Mouse (Mus musculus): ENCODE measurements around the gene Mall. TPM values are rescaled to one million over a fixed set of nuclear protein-coding genes. Genes with fewer than 3 reads are reported as not detected.

Gene Mall
- polyA plus RNA-seq, 1 experiment from 2014 or later = 3.5 TPM

DNA sequence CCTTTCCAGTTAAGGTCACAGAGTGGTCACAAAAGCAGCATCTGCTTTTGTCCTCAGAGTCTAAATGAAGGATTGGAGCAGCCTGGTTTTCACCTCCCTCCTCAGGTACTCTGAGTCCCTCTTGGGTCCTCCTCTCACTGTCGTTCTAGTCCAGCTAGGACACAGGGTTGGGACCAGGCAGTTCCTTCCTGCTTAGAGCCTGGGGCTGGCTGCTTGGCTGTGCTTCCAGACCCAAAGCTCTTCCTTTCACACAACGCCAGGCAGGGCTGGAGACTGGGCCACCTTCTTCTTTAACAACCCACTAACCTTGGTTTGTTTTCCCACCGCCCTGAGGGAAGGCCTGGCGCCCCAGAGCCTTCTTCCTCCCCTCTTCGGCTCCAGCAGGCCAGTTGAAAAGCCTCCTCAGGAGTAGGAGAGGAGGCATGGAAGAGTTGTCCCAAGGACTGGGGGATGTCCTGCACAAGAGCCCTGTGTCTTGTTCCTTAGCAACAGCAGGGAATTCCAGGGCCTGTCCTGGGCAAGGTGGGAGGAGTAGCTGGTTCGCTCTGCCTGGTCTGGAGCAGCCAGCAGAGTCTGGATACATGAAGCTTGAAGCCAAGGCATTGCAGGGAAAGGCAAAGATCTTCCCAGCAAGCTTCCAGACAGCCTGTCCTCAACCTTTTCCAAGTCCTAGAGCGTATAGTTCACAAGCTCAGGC is 717 bp upstream of the Mall start:
- H3K9ac ChIP-seq = no peak overlapping the region
- no peaks in the 10 kb centered on the region for H3K9me3 ChIP-seq (ENCODE audit: low read depth, low read length)
- TF ChIP-seq CTCF (IDR thresholded peaks at IDR 0.05; ENCODE audit: low read depth) = no peak
- no peak overlapping the region for H3K27ac ChIP-seq (ENCODE audit: low read depth)
- no peak overlapping the region for H3K4me3 ChIP-seq (ENCODE audit: low read depth, low read length)
- WGBS = 55% methylated on average over 7 of the region's 7 CpGs
- H3K27me3 ChIP-seq (ENCODE audit: insufficient read depth, low read length) = peaks cover 7% of the 10 kb centered on the region; the same call in 1 of the 2 replicates
- DNase-seq (no peak), ATAC-seq (ENCODE audit: insufficient read depth) (peak; percentile 49; the same call in 1 of the 2 replicates)
- peak overlapping the region; percentile 56; the same call in 1 of the 2 replicates for H3K4me2 ChIP-seq
- no peaks in the 10 kb centered on the region for H3K36me3 ChIP-seq (ENCODE audit: insufficient read depth)
- no peaks in the 10 kb centered on the region for H3K4me1 ChIP-seq (ENCODE audit: insufficient read depth)

GRCm38 (mm10) chr2:127728661-127729450 is 876 bp downstream of the Mall start:
- WGBS = 40% methylated on average over 15 of the region's 15 CpGs
- H3K27ac ChIP-seq (ENCODE audit: low read depth) = peak overlapping the region; percentile 8; the same call in 1 of the 2 replicates
- no peaks in the 10 kb centered on the region for H3K36me3 ChIP-seq (ENCODE audit: insufficient read depth)
- no peak for ATAC-seq (ENCODE audit: insufficient read depth)
- H3K4me1 ChIP-seq (ENCODE audit: insufficient read depth) = no peaks in the 10 kb centered on the region
- DNase-seq = no peak
- peaks cover 7% of the 10 kb centered on the region; the same call in 1 of the 2 replicates for H3K27me3 ChIP-seq (ENCODE audit: insufficient read depth, low read length)
- TF ChIP-seq CTCF (IDR thresholded peaks at IDR 0.05; ENCODE audit: low read depth) = no peak
- H3K4me3 ChIP-seq (ENCODE audit: low read depth, low read length) = peak overlapping the region; percentile 21; the same call in 1 of the 2 replicates
- no peaks in the 10 kb centered on the region for H3K9me3 ChIP-seq (ENCODE audit: low read depth, low read length)
- H3K4me2 ChIP-seq = peak overlapping the region; percentile 56; the same call in 1 of the 2 replicates
- H3K9ac ChIP-seq = no peak overlapping the region

DNA sequence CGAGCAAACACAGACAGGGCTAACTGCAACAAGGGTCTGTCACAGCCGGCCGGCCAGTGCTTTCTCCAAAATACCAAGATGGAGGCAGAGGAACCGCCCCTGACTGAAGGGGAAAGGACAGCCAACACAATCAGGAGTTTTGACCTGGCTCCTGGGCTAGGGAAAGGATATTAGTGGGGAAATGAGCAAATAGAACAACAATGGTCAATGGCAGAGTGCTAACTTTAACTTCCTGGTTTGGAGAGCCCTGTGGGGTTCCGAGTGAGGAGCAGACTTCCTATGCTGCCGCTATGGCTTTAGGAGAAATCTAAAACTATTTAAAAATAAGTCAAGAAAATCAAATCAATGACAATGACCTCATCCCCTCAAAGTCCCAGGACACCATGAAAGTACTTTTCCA is 1.6 kb downstream of the Mall start:
- Histone ChIP-seq H3K4me1 (ENCODE audit: insufficient read depth) (no peaks in the 10 kb centered on the region), H3K27ac (ENCODE audit: low read depth) (peak overlapping the region; percentile 8; the same call in 1 of the 2 replicates), H3K27me3 (ENCODE audit: insufficient read depth, low read length) (peaks cover 7% of the 10 kb centered on the region; the same call in 1 of the 2 replicates), H3K36me3 (ENCODE audit: insufficient read depth) (no peaks in the 10 kb centered on the region), H3K9me3 (ENCODE audit: low read depth, low read length) (no peaks in the 10 kb centered on the region), H3K4me3 (ENCODE audit: low read depth, low read length) (no peak overlapping the region), H3K4me2 (peak overlapping the region; percentile 18; the same call in 1 of the 2 replicates), H3K9ac (no peak overlapping the region)
- WGBS = 53% methylated on average over 6 of the region's 6 CpGs
- TF ChIP-seq CTCF (IDR thresholded peaks at IDR 0.05; ENCODE audit: low read depth) = no peak
- ATAC-seq (ENCODE audit: insufficient read depth) (no peak), DNase-seq (no peak)

- 50% methylated on average over 4 of the region's 4 CpGs for WGBS
- no peak for TF ChIP-seq CTCF (IDR thresholded peaks at IDR 0.05; ENCODE audit: low read depth)
- ATAC-seq (ENCODE audit: insufficient read depth) = no peak
Observed at GRCm38 (mm10) chr2:127723193-127723592, 6.5 kb downstream of the Mall start.

GRCm38 (mm10) chr2:127722176-127722892 is 7.4 kb downstream of the Mall start:
- no peaks in the 10 kb centered on the region for H3K9me3 ChIP-seq (ENCODE audit: low read depth, low read length)
- H3K27me3 ChIP-seq (ENCODE audit: insufficient read depth, low read length) = no peaks in the 10 kb centered on the region
- DNase-seq (peak; percentile 98), ATAC-seq (ENCODE audit: insufficient read depth) (peak; percentile 95)
- H3K9ac ChIP-seq = no peak overlapping the region
- H3K36me3 ChIP-seq (ENCODE audit: insufficient read depth) = no peaks in the 10 kb centered on the region
- H3K27ac ChIP-seq (ENCODE audit: low read depth) = peak overlapping the region; percentile 86
- WGBS = 28% methylated on average over 7 of the region's 7 CpGs
- H3K4me3 ChIP-seq (ENCODE audit: low read depth, low read length) = no peak overlapping the region
- H3K4me2 ChIP-seq = no peak overlapping the region
- TF ChIP-seq CTCF (IDR thresholded peaks at IDR 0.05; ENCODE audit: low read depth) = no peak
- H3K4me1 ChIP-seq (ENCODE audit: insufficient read depth) = no peaks in the 10 kb centered on the region

More at GRCm38 (mm10) chr2:127723193-127723592, 6.5 kb downstream of the Mall start:
- H3K27ac ChIP-seq (ENCODE audit: low read depth) = peak overlapping the region; percentile 86
- no peak for DNase-seq
- H3K4me2 ChIP-seq = no peak overlapping the region
- H3K9me3 ChIP-seq (ENCODE audit: low read depth, low read length) = no peaks in the 10 kb centered on the region
- no peaks in the 10 kb centered on the region for H3K36me3 ChIP-seq (ENCODE audit: insufficient read depth)
- H3K27me3 ChIP-seq (ENCODE audit: insufficient read depth, low read length) = no peaks in the 10 kb centered on the region
- no peaks in the 10 kb centered on the region for H3K4me1 ChIP-seq (ENCODE audit: insufficient read depth)
- H3K4me3 ChIP-seq (ENCODE audit: low read depth, low read length) = no peak overlapping the region
- no peak overlapping the region for H3K9ac ChIP-seq

DNA sequence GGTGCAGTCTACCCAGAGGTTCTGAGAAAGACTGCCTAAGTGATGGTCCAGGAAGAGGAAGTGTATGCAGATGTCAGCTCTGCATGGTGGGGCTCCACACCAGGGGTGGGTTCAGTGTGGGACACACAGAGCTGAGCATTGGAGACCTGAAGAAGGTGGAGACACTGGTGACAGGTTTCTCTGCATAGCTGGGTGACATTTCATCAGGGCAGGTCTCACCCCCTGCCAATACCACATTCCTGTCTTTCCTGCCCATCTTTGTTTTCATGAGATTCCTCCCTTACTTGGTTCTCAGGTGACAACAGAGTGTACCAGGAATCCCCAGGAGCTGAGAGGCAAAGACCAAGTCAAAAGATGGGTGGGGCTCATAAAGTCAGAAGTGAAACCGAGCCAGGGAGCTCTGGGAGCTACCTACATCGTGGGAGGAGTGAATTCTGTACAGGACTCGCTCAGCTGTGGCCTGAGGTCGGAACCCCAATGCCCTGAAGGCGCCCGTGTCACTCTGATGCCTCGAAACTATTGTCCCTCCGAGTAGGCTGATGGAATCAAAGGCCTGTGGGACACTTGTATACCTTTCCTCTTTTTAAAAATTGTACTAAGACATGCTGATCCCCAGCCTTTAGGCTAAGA is 10.8 kb downstream of the Mall start:
- Histone ChIP-seq H3K4me3 (ENCODE audit: low read depth, low read length) (no peak overlapping the region), H3K9me3 (ENCODE audit: low read depth, low read length) (no peaks in the 10 kb centered on the region), H3K4me1 (ENCODE audit: insufficient read depth) (no peaks in the 10 kb centered on the region), H3K9ac (no peak overlapping the region), H3K36me3 (ENCODE audit: insufficient read depth) (no peaks in the 10 kb centered on the region), H3K4me2 (no peak overlapping the region), H3K27me3 (ENCODE audit: insufficient read depth, low read length) (no peaks in the 10 kb centered on the region), H3K27ac (ENCODE audit: low read depth) (no peak overlapping the region)
- no peak for ATAC-seq (ENCODE audit: insufficient read depth)
- DNase-seq = no peak
- WGBS = 64% methylated on average over 8 of the region's 8 CpGs
- no peak for TF ChIP-seq CTCF (IDR thresholded peaks at IDR 0.05; ENCODE audit: low read depth)
